Mouse (Mus musculus): ENCODE results near the gene Edrf1.

GRCm38 (mm10) chr7:133698021-133698709, 60.8 kb downstream of the Edrf1 start:
- no peak for TF ChIP-seq CTCF (IDR thresholded peaks at IDR 0.05; ENCODE audit: control insufficient read depth, insufficient read depth, insufficient replicate concordance, low read depth, low read length)
- no peak for TF ChIP-seq POLR2A (IDR thresholded peaks at IDR 0.05; ENCODE audit: control insufficient read depth, low read depth, low read length)
